Mouse (Mus musculus): Measurements from ENCODE around the gene Adamts20.

The Adamts20 gene

GRCm38 (mm10) chr15:94344317-94344716 lies 120.9 kb downstream of the Adamts20 start:
- in situ Hi-C loops (cut with MboI) = no loop called here

DNA sequence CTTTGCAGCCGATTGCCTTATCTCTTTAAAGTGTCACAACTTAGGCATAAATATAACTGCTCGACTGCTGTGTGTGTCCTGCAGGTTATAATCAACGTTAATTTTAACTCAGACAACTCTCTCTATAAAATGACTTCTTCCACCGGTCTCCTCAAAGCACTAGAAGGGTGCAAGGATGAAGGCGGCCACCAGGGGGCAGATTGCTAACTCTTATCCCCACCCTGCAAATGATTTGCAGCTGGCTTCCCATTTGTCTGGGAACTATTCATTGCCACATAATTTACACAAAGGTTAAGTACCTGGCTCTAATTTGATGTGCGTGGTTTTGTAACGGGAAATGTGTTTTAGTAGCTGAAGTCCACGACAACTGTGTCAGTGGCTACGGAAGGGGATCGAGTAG lies 122.9 kb downstream of the Adamts20 start:
- in situ Hi-C loops (cut with MboI) = no loop called here

GRCm38 (mm10) chr15:94339011-94339410 lies 126.2 kb downstream of the Adamts20 start:
- in situ Hi-C loops (cut with MboI) = no loop called here

DNA sequence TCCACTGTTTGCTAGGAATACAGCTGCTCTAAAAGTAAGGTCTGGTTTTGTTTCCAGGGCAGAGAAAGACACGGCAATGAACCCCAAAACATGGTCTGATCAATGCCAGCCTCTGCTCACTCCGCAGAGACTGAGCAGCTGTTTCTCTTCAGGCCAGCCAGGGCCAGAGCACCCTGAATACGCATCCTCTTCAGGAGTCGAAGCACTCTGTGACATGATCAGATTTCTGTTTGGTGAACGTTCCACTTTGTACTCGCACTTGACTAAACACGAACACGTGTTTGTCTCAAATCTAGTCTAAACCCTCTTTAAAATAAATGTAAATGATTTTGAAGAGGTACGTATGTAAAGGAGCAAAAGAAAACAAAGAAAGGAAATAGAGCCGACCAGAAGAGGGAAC lies 130.6 kb downstream of the Adamts20 start:
- in situ Hi-C loops (cut with MboI) = no loop called here

DNA sequence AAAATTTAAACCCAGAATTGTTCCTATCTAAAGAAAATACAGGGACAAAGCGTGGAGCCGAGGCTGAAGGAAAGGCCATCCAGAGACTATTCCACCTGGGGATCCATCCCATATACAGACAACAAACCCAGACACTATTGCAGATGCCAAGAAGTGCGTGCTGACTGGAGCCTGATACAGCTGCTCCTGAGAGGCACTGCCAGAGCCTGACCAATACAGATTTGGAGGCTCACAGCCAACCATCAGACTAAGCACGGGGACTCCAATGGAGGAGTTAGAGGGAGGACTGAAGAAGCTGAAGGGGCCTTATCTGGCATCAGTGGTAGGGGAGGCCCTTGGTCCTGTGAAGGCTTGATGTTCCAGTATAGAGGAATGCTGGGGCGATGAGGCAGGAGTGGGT lies 138.6 kb downstream of the Adamts20 start:
- in situ Hi-C loops (cut with MboI) = no loop called here

GRCm38 (mm10) chr15:94325509-94326181 lies 139.6 kb downstream of the Adamts20 start:
- in situ Hi-C loops (cut with MboI) = no loop called here

DNA sequence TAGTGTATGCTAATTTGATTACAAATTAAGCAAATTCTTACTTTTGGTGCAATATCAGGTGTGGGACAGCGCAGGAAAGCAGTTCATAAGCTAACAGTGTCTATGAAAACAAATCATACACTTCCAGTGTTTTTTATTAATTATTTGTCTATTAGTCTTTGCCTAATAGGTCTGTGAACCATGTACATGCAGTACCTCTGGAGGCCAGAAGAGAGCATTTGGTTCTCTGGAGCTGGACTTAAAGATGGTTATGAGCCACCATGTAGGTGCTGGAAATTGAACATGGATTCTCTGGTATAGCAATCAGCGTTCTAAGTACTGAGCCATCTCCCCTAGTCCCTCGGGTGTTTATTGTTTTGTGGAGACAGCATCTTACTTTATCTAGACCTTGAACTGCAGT lies 149.0 kb downstream of the Adamts20 start:
- in situ Hi-C loops (cut with MboI) = no loop called here

DNA sequence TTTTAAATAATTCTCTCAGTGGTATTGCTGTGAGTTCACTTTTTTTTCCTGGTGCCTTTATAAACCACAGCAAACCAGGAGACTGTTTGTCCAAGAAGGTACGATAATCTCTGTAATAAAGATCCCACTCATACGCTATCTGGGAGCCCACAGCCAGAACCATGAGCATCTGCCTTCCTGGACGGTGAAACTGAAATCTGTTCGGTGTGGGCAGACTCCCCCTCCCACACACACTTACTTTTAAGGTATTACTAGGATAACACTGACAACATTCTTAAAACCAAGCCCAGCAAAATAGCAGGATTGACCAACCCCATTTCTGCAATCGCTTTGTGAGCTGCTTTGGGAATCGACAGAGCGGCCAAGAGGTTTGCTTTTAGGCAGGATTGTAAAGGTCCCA lies 155.5 kb downstream of the Adamts20 start:
- in situ Hi-C loops (cut with MboI) = no loop called here

DNA sequence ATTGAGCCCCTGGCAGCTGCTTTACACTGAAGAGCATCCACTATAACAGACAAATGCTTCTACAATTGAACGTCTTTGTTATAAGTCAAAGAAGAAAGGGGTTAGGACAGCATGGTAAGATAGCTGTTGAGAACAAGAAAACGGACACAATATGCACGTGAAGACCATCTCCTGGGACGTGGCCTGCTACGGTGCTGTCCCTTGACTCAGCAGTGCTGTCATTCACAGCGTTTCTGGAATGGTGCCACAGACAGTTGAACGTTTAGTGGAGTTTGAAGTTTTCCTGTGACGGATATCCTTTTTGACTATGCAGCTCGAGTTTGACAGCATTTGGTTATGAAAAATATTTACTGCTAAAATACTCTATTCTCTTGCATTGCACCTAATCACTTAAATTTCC lies 157.3 kb downstream of the Adamts20 start:
- in situ Hi-C loops (cut with MboI) = no loop called here

DNA sequence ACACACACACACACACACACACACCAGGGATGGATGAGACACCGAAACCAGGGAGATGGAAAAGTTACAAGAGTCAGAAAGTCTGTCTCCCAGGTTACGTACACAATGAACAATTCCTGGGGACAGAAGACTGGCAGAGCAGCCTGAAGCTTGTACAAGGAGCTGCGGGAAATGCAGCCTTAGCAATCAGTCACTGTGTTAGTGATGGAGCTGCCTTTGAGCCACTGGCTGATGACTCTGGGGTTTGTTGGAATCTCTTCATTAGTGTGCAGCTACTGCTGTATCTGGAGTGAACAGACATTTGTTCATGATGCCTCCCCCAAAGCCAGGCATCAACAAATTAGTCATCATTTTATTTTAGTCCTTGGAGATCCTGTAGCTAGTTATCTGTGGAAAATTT lies 162.1 kb downstream of the Adamts20 start:
- in situ Hi-C loops (cut with MboI) = no loop called here

- in situ Hi-C loops (cut with MboI) = no loop called here
These were observed 171.1 kb downstream of the Adamts20 start for GRCm38 (mm10) chr15:94294084-94294483.

GRCm38 (mm10) chr15:94288015-94288414 lies 177.2 kb downstream of the Adamts20 start:
- in situ Hi-C loops (cut with MboI) = no loop called here

DNA sequence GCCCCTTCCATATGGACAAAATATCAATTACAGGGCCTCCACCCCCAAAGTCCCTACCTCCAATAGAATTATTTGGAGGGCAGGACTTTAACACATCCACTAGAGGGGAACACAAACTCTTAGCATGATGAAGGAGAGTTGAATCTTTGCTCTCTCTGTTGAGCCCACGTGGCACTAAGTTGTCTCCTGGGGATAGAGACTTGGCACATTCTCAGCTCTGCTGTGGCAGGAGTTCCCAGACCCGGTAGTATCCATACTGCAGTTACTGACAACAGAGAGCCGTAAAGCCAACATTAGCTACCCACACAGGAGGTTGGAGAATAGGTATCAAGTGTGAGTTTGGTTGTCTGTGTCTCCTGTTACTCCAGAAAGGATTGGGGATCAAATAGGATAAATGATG lies 177.7 kb downstream of the Adamts20 start:
- in situ Hi-C loops (cut with MboI) = no loop called here

DNA sequence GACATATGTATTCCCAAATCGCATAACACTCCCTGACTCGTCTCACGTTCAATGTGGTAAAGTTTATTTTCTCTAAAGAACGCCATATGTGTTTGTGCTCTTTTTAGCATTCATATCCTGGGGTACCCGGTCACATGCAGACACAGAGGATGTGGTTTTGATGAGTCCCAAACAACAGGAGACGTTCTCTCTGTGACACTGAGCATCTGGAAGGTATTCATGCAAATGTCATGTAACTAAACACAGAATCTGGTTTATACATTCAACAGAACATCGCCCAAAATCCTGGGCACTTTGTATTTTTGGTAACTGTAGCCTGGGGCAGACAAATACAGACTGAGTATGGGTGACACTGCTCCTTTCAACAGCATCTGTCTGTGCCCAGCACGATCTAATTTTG lies 188.8 kb downstream of the Adamts20 start:
- in situ Hi-C loops (cut with MboI) = no loop called here

DNA sequence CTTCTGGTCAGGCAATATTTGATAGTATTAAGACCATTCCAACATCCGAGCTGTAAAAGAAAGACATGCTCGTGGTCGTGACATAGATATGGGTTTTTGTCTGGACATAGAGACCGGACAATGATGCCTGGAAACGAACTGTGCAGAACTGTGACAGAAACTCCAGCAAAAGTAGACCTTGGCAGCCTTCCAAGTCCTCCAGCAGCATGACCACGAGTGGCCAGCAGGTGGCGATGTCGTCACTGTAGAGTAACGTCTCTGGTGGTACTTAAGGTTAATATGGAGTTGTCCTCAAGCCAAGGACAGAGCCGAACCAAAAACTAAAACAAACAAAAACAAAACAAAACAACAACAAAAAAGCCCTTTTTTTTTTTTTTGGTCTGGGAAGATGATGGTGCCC lies 199.6 kb downstream of the Adamts20 start:
- in situ Hi-C loops (cut with MboI) = no loop called here

DNA sequence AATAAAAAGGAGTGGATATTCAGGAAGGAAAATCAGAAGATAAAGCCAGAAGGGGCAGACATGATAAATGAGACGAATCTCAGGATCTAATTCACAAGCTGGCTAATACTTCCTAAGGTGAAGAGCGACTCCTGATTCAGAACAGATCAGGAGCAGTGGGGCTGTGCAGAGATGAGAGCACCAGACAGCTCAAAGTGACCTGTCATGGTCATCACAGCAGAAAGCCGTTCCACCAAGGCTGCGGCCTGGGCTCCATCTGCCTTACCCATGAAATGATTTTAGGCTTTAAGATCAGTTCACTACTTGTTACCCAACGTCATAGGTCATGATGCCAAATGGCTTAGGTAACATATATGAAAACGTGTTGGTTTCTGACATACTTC lies 200.7 kb downstream of the Adamts20 start:
- in situ Hi-C loops (cut with MboI) = no loop called here

DNA sequence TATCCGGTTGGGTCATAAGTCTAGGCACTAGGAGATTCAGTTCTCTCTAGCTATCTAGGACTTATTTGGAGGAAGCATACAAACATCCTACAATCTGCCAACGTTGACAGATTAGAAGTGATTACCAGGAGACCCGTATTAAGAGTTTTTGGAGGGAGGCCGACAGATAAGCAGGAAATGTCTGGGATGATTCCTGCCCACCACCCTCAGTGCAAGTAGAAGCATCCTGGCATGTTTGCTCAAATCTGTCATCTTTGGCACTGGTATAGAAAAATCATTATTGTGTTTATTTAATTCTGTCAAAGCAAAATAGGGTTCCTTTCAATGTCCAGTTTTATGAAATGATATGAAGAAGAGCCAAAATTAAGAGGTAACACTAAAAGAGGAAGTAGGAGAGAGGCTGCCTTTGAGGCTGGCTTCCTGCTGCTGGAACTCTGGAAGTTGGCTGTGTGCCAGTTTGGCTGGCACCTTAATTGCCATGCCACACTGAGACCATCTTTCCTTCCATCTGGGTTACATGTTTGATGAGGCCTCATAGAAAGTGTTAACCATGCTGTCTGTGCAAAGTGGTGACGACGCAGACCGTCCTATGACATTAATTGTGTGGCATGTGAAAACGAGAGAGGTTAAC lies 201.2 kb downstream of the Adamts20 start:
- in situ Hi-C loops (cut with MboI) = no loop called here

- in situ Hi-C loops (cut with MboI) = no loop called here
These were observed 202.0 kb downstream of the Adamts20 start for GRCm38 (mm10) chr15:94263241-94263640.

GRCm38 (mm10) chr15:94259497-94259896 lies 205.7 kb downstream of the Adamts20 start:
- in situ Hi-C loops (cut with MboI) = no loop called here

GRCm38 (mm10) chr15:94255538-94255937 lies 209.7 kb downstream of the Adamts20 start:
- in situ Hi-C loops (cut with MboI) = no loop called here

- in situ Hi-C loops (cut with MboI) = no loop called here
These were observed 210.2 kb downstream of the Adamts20 start for GRCm38 (mm10) chr15:94254861-94255516.

- in situ Hi-C loops (cut with MboI) = no loop called here
These were observed 210.9 kb downstream of the Adamts20 start for GRCm38 (mm10) chr15:94254091-94254860.

All from mature B cell (primary cell).